Mouse (Mus musculus) heart, embryonic 14.5 days (tissue): ENCODE measurements around the gene Nos1ap. TPM values are rescaled to one million over a fixed set of nuclear protein-coding genes. Genes with fewer than 3 reads are reported as not detected.

Source experiments
- ATAC-seq: fragments of 200-750 bp; cut with Nextera tagmentation; 2 replicates; pipeline ENCODE4 v1.8.0; 2017; ENCODE audit warnings: low read depth, moderate TSS enrichment; ENCODE audit not compliant: insufficient number of reproducible peaks, insufficient read depth, low FRiP score
- H3K27ac ChIP-seq, 2 experiments: fragments of 200-500 bp in 1 of 2; fragments of 300-500 bp in 1 of 2; sonication (generic) in 1 of 2; replicated peaks in 1 of 2; 2 replicates each; pipeline ENCODE4 v1.5.1; 2012 to 2014; ENCODE audit warnings: low read depth in 2 of 2, low read length in 2 of 2, control low read depth in 1 of 2, mild to moderate bottlenecking in 1 of 2, mixed read lengths in 1 of 2; ENCODE audit not compliant: control insufficient read depth in 1 of 2, insufficient read depth in 1 of 2
- H3K27me3 ChIP-seq: fragments of 300-500 bp; sonication (generic); 2 replicates; pipeline ENCODE4 v1.6.1; 2014; ENCODE audit warnings: mild to moderate bottlenecking, low read length, control low read depth; ENCODE audit not compliant: control insufficient read depth, insufficient read depth
- H3K36me3 ChIP-seq: fragments of 300-500 bp; sonication (generic); 2 replicates; pipeline ENCODE4 v1.6.1; 2014; ENCODE audit warnings: mild to moderate bottlenecking, control low read depth, low read length, mixed read lengths; ENCODE audit not compliant: control insufficient read depth, insufficient read depth
- H3K4me1 ChIP-seq, 2 experiments: fragments of 200-500 bp in 1 of 2; fragments of 300-500 bp in 1 of 2; sonication (generic) in 1 of 2; 2 replicates each; pipeline ENCODE4 v1.6.1; 2012 to 2014; ENCODE audit warnings: low read length in 2 of 2, control low read depth in 1 of 2, mixed read lengths in 1 of 2; ENCODE audit not compliant: control insufficient read depth in 2 of 2, insufficient read depth in 2 of 2
- H3K4me2 ChIP-seq: fragments of 300-500 bp; sonication (generic); 2 replicates; pipeline ENCODE4 v1.6.1; 2014; ENCODE audit warnings: mild to moderate bottlenecking, low read length
- H3K4me3 ChIP-seq, 2 experiments: fragments of 200-500 bp in 1 of 2; fragments of 300-500 bp in 1 of 2; sonication (generic) in 1 of 2; 2 replicates each; pipeline ENCODE4 v1.5.1; 2012 to 2014; ENCODE audit warnings: low read length in 2 of 2, mild to moderate bottlenecking in 2 of 2, control low read depth in 1 of 2, low read depth in 1 of 2, moderate library complexity in 1 of 2; ENCODE audit not compliant: control insufficient read depth in 1 of 2, insufficient read depth in 1 of 2
- H3K9ac ChIP-seq: fragments of 300-500 bp; sonication (generic); 2 replicates; pipeline ENCODE4 v1.6.1; 2014; ENCODE audit warnings: mild to moderate bottlenecking, low read length
- H3K9me3 ChIP-seq: fragments of 300-500 bp; sonication (generic); 2 replicates; pipeline ENCODE4 v1.6.1; 2016; ENCODE audit warnings: low read length, control low read depth; ENCODE audit not compliant: control insufficient read depth
- WGBS: fragments of 180-500 bp; shearing (Covaris S2); extraction: QIAGEN DNeasy Blood & Tissue Kit; methylation state at CpG from one replicate; pipeline ENCODE4 v1.1.7; 2014; 5-methylcytosine and 5-hydroxymethylcytosine counted together
- polyA plus RNA-seq: library from polyadenylated mRNA; unstranded; fragments of >200 nt; fragmentation: Nextera tagmentation; extraction: Ambion mirVana; gene quantifications from 2 replicates; pipeline ENCODE4 v1.2.1, GENCODE M21; 2014

Gene Nos1ap
- polyA plus RNA-seq, 1 experiment from 2014 or later: 18.3 TPM

GRCm38 (mm10) chr1:170332775-170333174 is 256.9 kb downstream of the Nos1ap start:
- Histone ChIP-seq H3K9me3 (no peaks in the 10 kb centered on the region), H3K4me2 (no peak overlapping the region), H3K36me3 (peaks cover 15% of the 10 kb centered on the region), H3K4me1 (peaks cover 6 to 13% of the 10 kb centered on the region in 2 experiments), H3K27ac (no peak overlapping the region), H3K9ac (no peak overlapping the region), H3K4me3 (no peak overlapping the region), H3K27me3 (no peaks in the 10 kb centered on the region)
- ATAC-seq: no peak
- WGBS: 75% methylated on average over 4 of the region's 4 CpGs

GRCm38 (mm10) chr1:170331926-170332325 is 257.7 kb downstream of the Nos1ap start:
- Histone ChIP-seq H3K9me3 (no peaks in the 10 kb centered on the region), H3K4me3 (no peak overlapping the region), H3K9ac (no peak overlapping the region), H3K27me3 (no peaks in the 10 kb centered on the region), H3K4me1 (peaks cover 6 to 13% of the 10 kb centered on the region in 2 experiments), H3K4me2 (no peak overlapping the region), H3K36me3 (peaks cover 12% of the 10 kb centered on the region), H3K27ac (peak overlapping the region; percentile 27 to 58; a peak in 2 of 4 replicates)
- ATAC-seq: no peak
- 39% methylated on average over 6 of the region's 6 CpGs for WGBS

GRCm38 (mm10) chr1:170325277-170325676 is 264.4 kb downstream of the Nos1ap start:
- no peak for ATAC-seq
- 84% methylated on average over 4 of the region's 4 CpGs for WGBS

GRCm38 (mm10) chr1:170324312-170324711 is 265.3 kb downstream of the Nos1ap start:
- H3K9me3 ChIP-seq: no peaks in the 10 kb centered on the region
- H3K9ac ChIP-seq: no peak overlapping the region
- 89% methylated on average over 1 of the region's 1 CpGs for WGBS
- no peak overlapping the region for H3K4me3 ChIP-seq
- no peak for ATAC-seq
- H3K4me1 ChIP-seq: no peaks in the 10 kb centered on the region
- no peaks in the 10 kb centered on the region for H3K27me3 ChIP-seq
- H3K4me2 ChIP-seq: no peak overlapping the region
- no peak overlapping the region for H3K27ac ChIP-seq
- peaks cover 34% of the 10 kb centered on the region for H3K36me3 ChIP-seq

More at GRCm38 (mm10) chr1:170325277-170325676, 264.4 kb downstream of the Nos1ap start:
- Histone ChIP-seq H3K4me2 (no peak overlapping the region), H3K9ac (no peak overlapping the region), H3K4me3 (no peak overlapping the region), H3K9me3 (no peaks in the 10 kb centered on the region), H3K36me3 (peaks cover 24% of the 10 kb centered on the region), H3K27me3 (no peaks in the 10 kb centered on the region), H3K27ac (no peak overlapping the region), H3K4me1 (no peaks in the 10 kb centered on the region)

- 88% methylated on average over 10 of the region's 10 CpGs for whole genome bisulfite sequencing
- no peaks in the 10 kb centered on the region for H3K4me1 ChIP-seq
- ATAC-seq: no peak
- H3K4me2 ChIP-seq: no peak overlapping the region
- H3K36me3 ChIP-seq: peaks cover 40% of the 10 kb centered on the region
- H3K9me3 ChIP-seq: no peaks in the 10 kb centered on the region
- no peak overlapping the region for H3K27ac ChIP-seq
- H3K27me3 ChIP-seq: no peaks in the 10 kb centered on the region
- no peak overlapping the region for H3K9ac ChIP-seq
- H3K4me3 ChIP-seq: no peak overlapping the region
These were observed 266.7 kb downstream of the Nos1ap start for GRCm38 (mm10) chr1:170323001-170323400.

GRCm38 (mm10) chr1:170322046-170322445 is 267.6 kb downstream of the Nos1ap start:
- Histone ChIP-seq H3K4me1 (no peaks in the 10 kb centered on the region), H3K27ac (no peak overlapping the region), H3K27me3 (no peaks in the 10 kb centered on the region), H3K9me3 (no peaks in the 10 kb centered on the region), H3K9ac (no peak overlapping the region), H3K36me3 (peaks cover 36% of the 10 kb centered on the region), H3K4me2 (no peak overlapping the region), H3K4me3 (no peak overlapping the region)
- WGBS: 90% methylated on average over 2 of the region's 2 CpGs
- ATAC-seq: no peak

- 69% methylated on average over 6 of the region's 6 CpGs for WGBS
- H3K9me3 ChIP-seq: no peaks in the 10 kb centered on the region
- peaks cover 7% of the 10 kb centered on the region; the same call in 1 of the 2 replicates for H3K36me3 ChIP-seq
- H3K27me3 ChIP-seq: no peaks in the 10 kb centered on the region
- H3K4me1 ChIP-seq: no peaks in the 10 kb centered on the region
- ATAC-seq: no peak
- H3K4me3 ChIP-seq: no peak overlapping the region
- H3K27ac ChIP-seq: no peak overlapping the region
- no peak overlapping the region for H3K4me2 ChIP-seq
- no peak overlapping the region for H3K9ac ChIP-seq
These were observed 278.2 kb downstream of the Nos1ap start for GRCm38 (mm10) chr1:170311431-170311830.

GRCm38 (mm10) chr1:170308503-170308902 is 281.2 kb downstream of the Nos1ap start, which contains the start of gene Spata46:
Gene Spata46 (plus strand): TSS chr1:170308803.
- WGBS: 86% methylated on average over 4 of the region's 4 CpGs
- Histone ChIP-seq H3K9me3 (no peaks in the 10 kb centered on the region), H3K4me2 (no peak within 1 kb of the TSS), H3K27me3 (no peaks in the 10 kb centered on the region), H3K4me3 (no peak within 1 kb of the TSS), H3K27ac (no peak within 1 kb of the TSS), H3K4me1 (no peaks in the 10 kb centered on the region), H3K36me3 (no peaks in the 10 kb centered on the region), H3K9ac (no peak within 1 kb of the TSS)
- no peak for ATAC-seq
